Mouse (Mus musculus) CH12.LX (cell line): ENCODE measurements at regions not wholly inside any gene's neighbourhood (a gene's known extent, or its start where the extent isn't known, plus 50 kb on each side); places are given as distances from the start of the nearest gene placed in this dataset.

ENCODE experiments used
- DNase-seq: peaks from one replicate; pipeline ENCODE4 v3.0.0-alpha.2; 2013; ENCODE audit errors: extremely low read depth
- H3K27ac ChIP-seq: 2 replicates; pipeline ENCODE4 v1.5.1; 2012; ENCODE audit warnings: low read depth, mild to moderate bottlenecking, control low read depth, moderate library complexity; ENCODE audit not compliant: insufficient read depth
- H3K27me3 ChIP-seq: replicated peaks from 2 replicates; pipeline ENCODE3; 2012; ENCODE audit warnings: inconsistent platforms
- H3K36me3 ChIP-seq, 2 experiments: replicated peaks in 1 of 2; 2 replicates each; pipeline versions ENCODE3 to v1.6.1; 2012; ENCODE audit warnings: inconsistent platforms in 1 of 2, low read length in 1 of 2, mild to moderate bottlenecking in 1 of 2, mixed read lengths in 1 of 2, moderate library complexity in 1 of 2; ENCODE audit not compliant: control insufficient read depth in 1 of 2, insufficient read depth in 1 of 2
- H3K4me1 ChIP-seq, 2 experiments: 2 replicates each; pipeline ENCODE4 v1.6.1; 2012; ENCODE audit warnings: inconsistent platforms in 1 of 2, moderate library complexity in 1 of 2; ENCODE audit not compliant: insufficient read depth in 2 of 2, control insufficient read depth in 1 of 2
- H3K4me2 ChIP-seq: 2 replicates; pipeline ENCODE4 v1.6.1; 2012; ENCODE audit warnings: low read depth, mild to moderate bottlenecking, control low read depth; ENCODE audit not compliant: poor library complexity, insufficient read depth, severe bottlenecking
- H3K4me3 ChIP-seq, 3 experiments: fragments of 150-350 bp in 1 of 3; sonication (generic) in 1 of 3; replicated peaks in 1 of 3; 2 replicates each; pipeline versions ENCODE3 to v1.5.1; 2011 to 2012; ENCODE audit warnings: low read depth in 2 of 3, low read length in 2 of 3, mild to moderate bottlenecking in 2 of 3, moderate library complexity in 2 of 3, control low read depth in 1 of 3, improper control_type of control experiment in 1 of 3, inconsistent platforms in 1 of 3, mixed read lengths in 1 of 3; ENCODE audit not compliant: poor library complexity in 1 of 3
- H3K79me2 ChIP-seq: replicated peaks from 2 replicates; pipeline ENCODE4 v1.6.1; 2012; ENCODE audit warnings: mild to moderate bottlenecking, moderate library complexity; ENCODE audit not compliant: control insufficient read depth, poor library complexity, insufficient read depth, severe bottlenecking; ENCODE audit errors: extremely low read depth
- H3K9ac ChIP-seq: 2 replicates; pipeline ENCODE4 v1.6.1; 2012; ENCODE audit warnings: low read depth, mild to moderate bottlenecking, control low read depth, moderate library complexity; ENCODE audit not compliant: insufficient read depth
- H3K9me3 ChIP-seq: replicated peaks from 2 replicates; pipeline ENCODE3; 2012; ENCODE audit warnings: low read length, inconsistent platforms, mixed read lengths
- BHLHE40 ChIP-seq: IDR thresholded peaks from 2 replicates; pipeline ENCODE4 v1.6.1; 2011; ENCODE audit warnings: mild to moderate bottlenecking, low read depth, low read length, improper control_type of control experiment
- CTCF ChIP-seq, 2 experiments: IDR thresholded peaks in 1 of 2; conservative IDR thresholded peaks in 1 of 2; 2 replicates each; pipeline ENCODE4 v1.5.1; 2011 to 2012; ENCODE audit warnings: low read depth in 2 of 2, low read length in 2 of 2, improper control_type of control experiment in 1 of 2, inconsistent platforms in 1 of 2, mild to moderate bottlenecking in 1 of 2, moderate library complexity in 1 of 2
- ELF1 ChIP-seq: IDR thresholded peaks from 2 replicates; pipeline ENCODE4 v1.6.1; 2014; ENCODE audit warnings: low read depth, mild to moderate bottlenecking, inconsistent platforms, low read length, improper control_type of control experiment
- HCFC1 ChIP-seq: IDR thresholded peaks from 2 replicates; pipeline ENCODE4 v1.6.1; 2012; ENCODE audit warnings: low read depth, mild to moderate bottlenecking, inconsistent platforms, low read length, improper control_type of control experiment
- KAT2A ChIP-seq: IDR thresholded peaks from 2 replicates; pipeline ENCODE4 v1.6.1; 2012; ENCODE audit warnings: low read length, improper control_type of control experiment, inconsistent platforms; ENCODE audit not compliant: insufficient replicate concordance
- MAZ ChIP-seq: IDR thresholded peaks from 2 replicates; pipeline ENCODE4 v1.6.1; 2012; ENCODE audit warnings: low read depth, mild to moderate bottlenecking, inconsistent platforms, low read length, improper control_type of control experiment, moderate library complexity
- RAD21 ChIP-seq: IDR thresholded peaks from 2 replicates; pipeline ENCODE4 v1.6.1; 2011; ENCODE audit warnings: low read depth, mild to moderate bottlenecking, low read length, improper control_type of control experiment, moderate library complexity
- TCF12 ChIP-seq: IDR thresholded peaks from 2 replicates; pipeline ENCODE4 v1.6.1; 2014; ENCODE audit warnings: low read depth, mild to moderate bottlenecking, inconsistent platforms, low read length, improper control_type of control experiment
- ZKSCAN1 ChIP-seq: IDR thresholded peaks from 2 replicates; pipeline ENCODE4 v1.6.1; 2012; ENCODE audit warnings: low read depth, inconsistent platforms, low read length, improper control_type of control experiment, borderline replicate concordance
- ZMIZ1 ChIP-seq: IDR thresholded peaks from 2 replicates; pipeline ENCODE4 v1.6.1; 2012; ENCODE audit warnings: low read depth, mild to moderate bottlenecking, inconsistent platforms, low read length, improper control_type of control experiment
- dilution Hi-C: fragments of 300-500 bp; cut with MboI; formaldehyde crosslinking; loops from 2 replicates; pipeline ENCODE4 v1.14.3; 2020; ENCODE audit warnings: low sequenced_read_pairs; ENCODE audit not compliant: extremely low pct_unique_long_range_greater_than_20kb, extremely low pct_ligation_motif_present
- in situ Hi-C: fragments of 300-500 bp; cut with MboI; formaldehyde crosslinking; loops from 3 replicates; pipeline ENCODE4 v1.14.3; 2019; ENCODE audit warnings: low sequenced_read_pairs, low pct_ligation_motif_present, low pct_unique_long_range_greater_than_20kb, mixed read lengths

GRCm38 (mm10) chr4:9027383-9027782 lies 788.5 kb upstream of the Car8 start:
- dilution Hi-C loops (no loop called here), in situ Hi-C loops (no loop called here)
- Histone ChIP-seq H3K4me2 (peak overlapping the region; percentile 40), H3K4me3 (no peak overlapping the region), H3K9ac (no peak overlapping the region), H3K79me2 (no peaks in the 10 kb centered on the region), H3K27me3 (no peaks in the 10 kb centered on the region), H3K27ac (no peak overlapping the region), H3K4me1 (peaks cover 3 to 26% of the 10 kb centered on the region in 2 experiments; a peak in 3 of 4 replicates), H3K36me3 (no peaks in the 10 kb centered on the region), H3K9me3 (no peaks in the 10 kb centered on the region)
- TF ChIP-seq RAD21 (no peak), ZKSCAN1 (no peak), ELF1 (no peak), MAZ (no peak), HCFC1 (no peak), CTCF (conservative IDR thresholded peaks at IDR 0.05 in 1 of 2, IDR thresholded peaks at IDR 0.05 in 1 of 2; ENCODE audit: low read depth in 2 of 2, low read length in 2 of 2) (no peak), ZMIZ1 (no peak)
- no peak for DNase-seq

- H3K36me3 ChIP-seq = no peaks in the 10 kb centered on the region
- H3K27ac ChIP-seq = no peak overlapping the region
- no peaks in the 10 kb centered on the region for H3K79me2 ChIP-seq
- dilution Hi-C loops (no loop called here), in situ Hi-C loops (no loop called here)
- H3K4me1 ChIP-seq = peaks cover 4 to 26% of the 10 kb centered on the region in 2 experiments; a peak in 3 of 4 replicates
- DNase-seq = no peak
- H3K4me2 ChIP-seq = no peak overlapping the region
- no peak overlapping the region for H3K9ac ChIP-seq
- H3K4me3 ChIP-seq = no peak overlapping the region
- H3K27me3 ChIP-seq = no peaks in the 10 kb centered on the region
- no peaks in the 10 kb centered on the region for H3K9me3 ChIP-seq
- no peak for TF ChIP-seq TCF12
- TF ChIP-seq HCFC1 = no peak
- TF ChIP-seq KAT2A = no peak
Observed at GRCm38 (mm10) chr4:9026841-9027240, 788.0 kb upstream of the Car8 start.

GRCm38 (mm10) chr4:9025821-9026470 lies 787.1 kb upstream of the Car8 start:
- Histone ChIP-seq H3K36me3 (no peaks in the 10 kb centered on the region), H3K27me3 (no peaks in the 10 kb centered on the region), H3K79me2 (no peaks in the 10 kb centered on the region), H3K4me1 (peaks cover 9 to 23% of the 10 kb centered on the region in 2 experiments; a peak in 3 of 4 replicates), H3K27ac (no peak overlapping the region), H3K4me2 (no peak overlapping the region), H3K9ac (no peak overlapping the region), H3K4me3 (no peak overlapping the region), H3K9me3 (no peaks in the 10 kb centered on the region)
- DNase-seq = no peak
- TF ChIP-seq TCF12 (no peak), BHLHE40 (0 out of 2 replicates have a peak, but pooled peaks have one; percentile 18)
- dilution Hi-C loops (no loop called here), in situ Hi-C loops (no loop called here)
